Mouse (Mus musculus): ENCODE data around the gene Ispd. TPM values are rescaled to one million over a fixed set of nuclear protein-coding genes. Genes with fewer than 3 reads are reported as not detected.
"Not testable (repeated sequence)": the region's sequence is repeated elsewhere in the genome, so short reads cannot be mapped to it uniquely, and the experiment has no call there.

Ispd gene
- polyA plus RNA-seq, 1 experiment from 2014 or later: 5.2 TPM

DNA sequence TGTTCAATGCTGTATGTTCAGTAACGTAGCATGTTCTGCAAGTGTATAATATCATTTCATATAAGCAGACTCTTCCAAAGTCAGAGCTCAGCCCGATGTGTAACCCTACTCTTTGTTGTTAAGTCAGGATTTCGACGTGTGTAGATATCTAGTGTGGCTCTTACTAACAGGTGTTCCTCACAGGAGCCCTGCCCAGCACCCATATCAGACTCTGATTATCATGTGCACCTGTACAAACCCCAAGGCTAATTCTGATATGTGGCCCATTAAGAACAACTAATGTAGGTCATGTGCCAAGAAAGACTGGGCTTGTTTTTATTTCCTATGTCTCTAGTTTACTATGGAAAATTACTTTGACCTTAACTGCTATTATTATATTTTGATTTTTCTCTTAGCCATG, 17.2 kb upstream of the Ispd start:
- H3K27me3 ChIP-seq (replicated peaks; ENCODE audit: control insufficient read depth, insufficient read depth, low read length): no peaks in the 10 kb centered on the region
- H3K4me3 ChIP-seq (ENCODE audit: low read depth, low read length): no peak overlapping the region
- no peak overlapping the region for H3K27ac ChIP-seq (ENCODE audit: low read depth, low read length)
- no peak for ATAC-seq
- no peaks in the 10 kb centered on the region for H3K36me3 ChIP-seq (ENCODE audit: control insufficient read depth, insufficient read depth)
- no peak for TF ChIP-seq CTCF (IDR thresholded peaks at IDR 0.05; ENCODE audit: low read depth)
- WGBS: 68% methylated on average over 4 of the region's 4 CpGs
- H3K9me3 ChIP-seq (ENCODE audit: control insufficient read depth): no peaks in the 10 kb centered on the region
- H3K4me1 ChIP-seq (replicated peaks; ENCODE audit: control insufficient read depth, insufficient read depth, low read length): no peaks in the 10 kb centered on the region
- H3K4me2 ChIP-seq (replicated peaks; ENCODE audit: low read depth): no peak overlapping the region
- H3K9ac ChIP-seq (ENCODE audit: low read depth, low read length): no peak overlapping the region

DNA sequence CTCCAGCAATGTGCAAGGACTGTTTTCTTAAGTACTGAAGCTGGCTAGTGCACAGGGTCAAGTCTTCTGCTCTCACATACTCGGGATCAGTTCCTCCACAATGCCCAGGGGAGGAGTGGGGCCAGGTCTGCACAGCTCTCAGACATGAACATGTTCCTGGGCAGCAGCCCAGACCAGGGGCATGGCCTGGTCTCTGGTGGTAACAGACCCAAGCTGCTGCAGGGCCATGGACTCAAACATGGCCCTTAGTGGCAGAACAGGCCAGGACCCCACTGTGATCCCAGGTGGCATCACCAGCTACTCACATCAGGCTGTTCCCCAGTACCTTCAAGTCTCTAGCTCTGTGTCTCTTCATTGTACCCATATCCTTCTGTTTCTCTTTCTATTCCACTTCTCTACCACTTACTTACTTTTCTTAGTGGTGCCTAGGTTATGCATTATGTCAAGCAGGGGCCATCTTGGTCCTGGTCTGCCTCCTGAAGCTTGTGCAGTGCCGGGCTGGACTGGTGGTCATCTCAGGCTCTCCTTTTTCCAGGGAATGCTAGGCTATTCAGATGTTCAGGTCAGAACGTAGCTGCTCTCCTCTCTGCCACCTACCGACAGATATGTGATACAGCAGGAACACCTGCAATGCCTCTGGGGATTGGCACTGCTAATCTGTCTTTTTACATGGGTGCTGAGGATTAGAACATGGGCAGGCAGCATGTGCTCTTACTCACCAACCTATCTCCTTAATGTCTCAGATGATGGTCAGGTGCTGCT, 7.8 kb upstream of the Ispd start:
- H3K9ac ChIP-seq (ENCODE audit: low read depth, low read length): no peak overlapping the region
- no peaks in the 10 kb centered on the region for H3K9me3 ChIP-seq (ENCODE audit: control insufficient read depth)
- H3K4me2 ChIP-seq (replicated peaks; ENCODE audit: low read depth): no peak overlapping the region
- peak; percentile 71 for TF ChIP-seq CTCF (IDR thresholded peaks at IDR 0.05; ENCODE audit: low read depth)
- no peak overlapping the region for H3K27ac ChIP-seq (ENCODE audit: low read depth, low read length)
- no peak overlapping the region for H3K4me3 ChIP-seq (ENCODE audit: low read depth, low read length)
- no peaks in the 10 kb centered on the region for H3K36me3 ChIP-seq (ENCODE audit: control insufficient read depth, insufficient read depth)
- H3K27me3 ChIP-seq (replicated peaks; ENCODE audit: control insufficient read depth, insufficient read depth, low read length): no peaks in the 10 kb centered on the region
- H3K4me1 ChIP-seq (replicated peaks; ENCODE audit: control insufficient read depth, insufficient read depth, low read length): no peaks in the 10 kb centered on the region
- 49% methylated on average over 4 of the region's 4 CpGs for WGBS
- ATAC-seq: no peak

DNA sequence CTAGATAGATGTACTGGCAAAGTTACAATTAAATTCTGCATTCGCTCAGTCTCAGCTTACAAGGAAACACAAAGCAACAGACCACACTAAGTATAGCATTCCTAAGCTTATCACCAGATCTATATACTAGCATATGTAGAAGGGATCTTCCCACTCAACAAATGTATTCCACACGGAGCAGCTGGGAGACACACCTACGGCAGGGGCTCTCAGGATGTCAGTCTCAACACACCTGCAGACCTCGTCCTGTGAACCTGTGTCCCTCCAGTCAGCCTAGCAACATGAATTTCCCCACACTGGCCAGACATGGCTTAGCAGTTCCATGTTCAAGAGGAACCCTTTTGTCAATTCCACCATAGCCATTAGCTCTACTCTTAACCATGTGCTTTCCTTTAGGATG, 4.9 kb upstream of the Ispd start:
- H3K4me3 ChIP-seq (ENCODE audit: low read depth, low read length); H3K4me1 ChIP-seq (replicated peaks; ENCODE audit: control insufficient read depth, insufficient read depth, low read length); H3K27me3 ChIP-seq (replicated peaks; ENCODE audit: control insufficient read depth, insufficient read depth, low read length); H3K27ac ChIP-seq (ENCODE audit: low read depth, low read length); ATAC-seq; H3K9ac ChIP-seq (ENCODE audit: low read depth, low read length); H3K36me3 ChIP-seq (ENCODE audit: control insufficient read depth, insufficient read depth); H3K4me2 ChIP-seq (replicated peaks; ENCODE audit: low read depth); H3K9me3 ChIP-seq (ENCODE audit: control insufficient read depth): not testable (repeated sequence)
- 65% methylated on average over 3 of the region's 4 CpGs for WGBS

DNA sequence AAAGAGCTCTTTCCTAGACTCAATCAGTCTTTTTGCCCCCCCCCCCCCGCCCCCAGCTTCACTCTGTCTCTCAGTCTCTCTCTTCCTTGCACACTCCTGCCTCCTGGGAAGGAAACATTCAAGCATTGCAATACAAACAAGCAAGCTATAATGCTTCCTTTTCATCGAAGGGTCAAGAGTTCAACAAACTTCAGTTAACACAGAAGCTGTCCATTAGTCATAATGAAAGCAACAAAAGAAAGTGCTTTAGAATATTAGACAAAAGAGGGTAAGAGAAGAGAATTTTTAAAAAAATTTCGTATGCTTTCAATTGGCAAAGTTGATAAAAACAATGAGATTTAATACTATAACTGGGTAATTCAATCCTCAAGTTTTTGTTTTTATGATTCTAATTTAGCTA, 996 bp upstream of the Ispd start:
- no peak overlapping the region; the same call in 1 of the 2 replicates for H3K4me2 ChIP-seq (replicated peaks; ENCODE audit: low read depth)
- 53% methylated on average over 3 of the region's 3 CpGs for WGBS
- no peak for ATAC-seq
- H3K9ac ChIP-seq (ENCODE audit: low read depth, low read length): no peak overlapping the region
- no peaks in the 10 kb centered on the region for H3K36me3 ChIP-seq (ENCODE audit: control insufficient read depth, insufficient read depth)
- no peak for TF ChIP-seq CTCF (IDR thresholded peaks at IDR 0.05; ENCODE audit: low read depth)
- no peaks in the 10 kb centered on the region for H3K27me3 ChIP-seq (replicated peaks; ENCODE audit: control insufficient read depth, insufficient read depth, low read length)
- no peak overlapping the region for H3K4me3 ChIP-seq (ENCODE audit: low read depth, low read length)
- H3K4me1 ChIP-seq (replicated peaks; ENCODE audit: control insufficient read depth, insufficient read depth, low read length): 0 out of 2 replicates have a peak, but pooled peaks cover 7% of the 10 kb centered on the region
- no peak overlapping the region for H3K27ac ChIP-seq (ENCODE audit: low read depth, low read length)
- H3K9me3 ChIP-seq (ENCODE audit: control insufficient read depth): no peaks in the 10 kb centered on the region

DNA sequence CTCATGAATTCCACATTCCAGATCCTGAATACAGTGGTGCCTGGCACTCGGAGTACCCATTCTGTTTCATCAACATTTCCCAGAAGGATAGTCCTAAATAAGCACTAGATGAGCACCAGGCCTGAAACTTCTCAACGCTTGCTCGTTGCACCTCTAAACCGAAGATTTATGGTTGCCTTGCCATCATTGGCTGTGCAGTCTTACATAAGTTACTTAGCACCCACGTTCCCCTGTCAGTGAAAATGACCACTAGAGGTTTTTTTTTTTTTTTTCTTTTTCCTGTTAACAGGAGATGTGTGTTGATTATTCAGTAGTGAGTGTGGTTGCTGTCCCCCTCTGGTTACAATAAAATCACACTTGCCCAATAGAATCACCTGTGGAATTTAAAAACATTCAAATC, 444 bp upstream of the Ispd start:
- Histone ChIP-seq H3K4me3 (ENCODE audit: low read depth, low read length) (peak overlapping the region; percentile 59), H3K4me2 (replicated peaks; ENCODE audit: low read depth) (peak overlapping the region; percentile 71), H3K36me3 (ENCODE audit: control insufficient read depth, insufficient read depth) (no peaks in the 10 kb centered on the region), H3K4me1 (replicated peaks; ENCODE audit: control insufficient read depth, insufficient read depth, low read length) (0 out of 2 replicates have a peak, but pooled peaks cover 7% of the 10 kb centered on the region), H3K9ac (ENCODE audit: low read depth, low read length) (no peak overlapping the region), H3K9me3 (ENCODE audit: control insufficient read depth) (no peaks in the 10 kb centered on the region), H3K27me3 (replicated peaks; ENCODE audit: control insufficient read depth, insufficient read depth, low read length) (no peaks in the 10 kb centered on the region), H3K27ac (ENCODE audit: low read depth, low read length) (no peak overlapping the region)
- no peak for TF ChIP-seq CTCF (IDR thresholded peaks at IDR 0.05; ENCODE audit: low read depth)
- 47% methylated on average over 5 of the region's 5 CpGs for WGBS
- no peak for ATAC-seq

DNA sequence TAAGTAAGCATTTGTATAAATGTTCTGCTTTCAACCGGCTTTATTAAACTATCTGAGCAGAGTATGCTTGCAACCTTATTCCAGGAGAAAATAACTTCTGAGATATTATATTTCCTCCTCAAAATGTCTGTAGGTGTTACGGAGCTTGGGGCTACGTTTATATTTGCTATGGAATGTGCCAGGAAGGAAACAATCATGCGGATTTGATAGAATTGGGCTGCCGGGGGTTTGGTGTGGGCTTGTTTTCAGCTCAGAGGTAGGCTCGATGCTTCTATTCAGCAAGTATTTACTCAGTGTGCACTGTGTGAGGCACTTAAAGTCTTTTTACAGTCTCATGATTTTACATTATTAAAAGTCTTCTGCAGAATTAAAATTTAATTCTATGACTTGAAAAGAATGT, 4.1 kb downstream of the Ispd start:
- TF ChIP-seq CTCF (IDR thresholded peaks at IDR 0.05; ENCODE audit: low read depth): no peak
- no peak overlapping the region for H3K9ac ChIP-seq (ENCODE audit: low read depth, low read length)
- 55% methylated on average over 6 of the region's 6 CpGs for WGBS
- H3K4me3 ChIP-seq (ENCODE audit: low read depth, low read length): no peak overlapping the region
- no peak overlapping the region for H3K27ac ChIP-seq (ENCODE audit: low read depth, low read length)
- H3K4me2 ChIP-seq (replicated peaks; ENCODE audit: low read depth): no peak overlapping the region
- 0 out of 2 replicates have a peak, but pooled peaks cover 7% of the 10 kb centered on the region for H3K4me1 ChIP-seq (replicated peaks; ENCODE audit: control insufficient read depth, insufficient read depth, low read length)
- H3K36me3 ChIP-seq (ENCODE audit: control insufficient read depth, insufficient read depth): no peaks in the 10 kb centered on the region
- no peaks in the 10 kb centered on the region for H3K27me3 ChIP-seq (replicated peaks; ENCODE audit: control insufficient read depth, insufficient read depth, low read length)
- H3K9me3 ChIP-seq (ENCODE audit: control insufficient read depth): no peaks in the 10 kb centered on the region
- ATAC-seq: no peak
